Mouse (Mus musculus): ENCODE data around the gene Mff. TPM values are rescaled to one million over a fixed set of nuclear protein-coding genes. Genes with fewer than 3 reads are reported as not detected.

Mff gene
- polyA plus RNA-seq, 1 experiment from 2014 or later, result 416 TPM

DNA sequence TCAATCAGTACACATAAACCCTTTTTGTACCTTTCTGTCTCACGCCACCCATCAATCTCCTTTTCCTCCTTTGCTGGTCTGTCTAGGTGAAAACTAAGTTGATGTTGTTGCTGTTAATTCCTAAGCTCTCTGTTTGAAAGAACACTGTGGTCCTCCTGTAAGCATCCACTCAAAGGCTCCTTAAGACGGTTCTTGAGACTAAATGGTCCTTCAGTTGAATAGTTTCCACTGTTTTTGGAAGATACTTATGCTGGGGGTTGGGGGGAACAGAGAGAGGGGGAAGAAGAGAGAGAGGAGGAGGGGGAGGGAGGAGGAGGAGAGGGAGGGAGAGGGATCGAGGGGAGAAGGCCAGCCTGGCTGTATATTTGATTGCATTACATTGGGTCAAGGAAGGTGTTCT lies 58.9 kb downstream of the Mff start:
- H3K4me2 ChIP-seq (ENCODE audit: low read length), result no peak overlapping the region
- no peak overlapping the region for H3K4me3 ChIP-seq (ENCODE audit: low read depth, low read length)
- no peak overlapping the region for H3K9ac ChIP-seq (ENCODE audit: low read depth, low read length)
- H3K9me3 ChIP-seq (replicated peaks; ENCODE audit: control insufficient read depth, low read length, poor library complexity, severe bottlenecking), result no peaks in the 10 kb centered on the region
- ATAC-seq, result no peak
- H3K36me3 ChIP-seq (ENCODE audit: control insufficient read depth, insufficient read depth, low read length), result no peaks in the 10 kb centered on the region
- WGBS, result 72% methylated on average over 3 of the region's 3 CpGs
- H3K4me1 ChIP-seq (ENCODE audit: control insufficient read depth, insufficient read depth, low read length), result no peaks in the 10 kb centered on the region
- H3K27ac ChIP-seq (ENCODE audit: low read length), result no peak overlapping the region
- H3K27me3 ChIP-seq (ENCODE audit: control insufficient read depth, insufficient read depth, low read depth, low read length), result no peaks in the 10 kb centered on the region

DNA sequence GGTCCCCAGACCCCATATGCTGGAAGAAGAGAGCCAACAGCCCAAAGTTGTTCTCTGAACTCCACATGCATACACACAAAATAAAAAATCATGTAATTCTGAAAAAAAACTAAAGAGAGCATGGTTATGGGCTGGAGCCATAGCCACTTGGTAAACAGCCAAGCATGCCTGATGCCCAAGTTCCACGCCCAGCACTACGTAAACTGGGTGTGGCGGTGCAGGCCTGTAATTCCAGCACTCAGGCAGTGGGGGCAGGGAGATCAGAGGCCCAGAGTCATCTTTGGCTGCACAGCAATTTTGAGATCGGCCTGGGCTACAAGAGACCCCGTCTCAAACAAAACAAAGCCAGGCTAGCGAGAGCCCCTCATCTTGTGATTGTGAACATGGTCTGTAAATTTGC lies 60.9 kb downstream of the Mff start:
- no peak for ATAC-seq
- no peaks in the 10 kb centered on the region for H3K36me3 ChIP-seq (ENCODE audit: control insufficient read depth, insufficient read depth, low read length)
- 72% methylated on average over 6 of the region's 6 CpGs for WGBS
- H3K4me2 ChIP-seq (ENCODE audit: low read length), result no peak overlapping the region
- no peaks in the 10 kb centered on the region for H3K27me3 ChIP-seq (ENCODE audit: control insufficient read depth, insufficient read depth, low read depth, low read length)
- H3K27ac ChIP-seq (ENCODE audit: low read length), result no peak overlapping the region
- no peaks in the 10 kb centered on the region for H3K4me1 ChIP-seq (ENCODE audit: control insufficient read depth, insufficient read depth, low read length)
- H3K9ac ChIP-seq (ENCODE audit: low read depth, low read length), result no peak overlapping the region
- H3K9me3 ChIP-seq (replicated peaks; ENCODE audit: control insufficient read depth, low read length, poor library complexity, severe bottlenecking), result no peaks in the 10 kb centered on the region
- H3K4me3 ChIP-seq (ENCODE audit: low read depth, low read length), result no peak overlapping the region

DNA sequence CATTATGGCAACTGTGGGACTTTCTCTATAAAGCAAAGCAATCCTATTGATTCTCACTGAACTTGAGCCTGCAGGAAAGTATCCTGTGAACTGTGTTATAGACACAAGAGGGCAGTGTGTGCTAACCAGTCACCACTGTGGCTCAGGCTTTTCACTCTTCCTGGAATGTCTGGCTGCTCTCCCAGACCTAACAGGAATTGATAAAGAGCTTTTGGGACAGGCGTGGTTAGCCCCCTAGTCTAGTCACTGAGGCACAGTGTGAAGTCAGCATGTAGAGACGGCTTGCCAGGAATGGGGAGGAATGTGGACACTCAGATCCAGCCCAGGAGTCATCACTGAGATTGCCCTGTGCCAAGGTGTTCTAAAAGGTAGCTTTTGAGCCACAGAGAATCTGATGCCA lies 62.7 kb downstream of the Mff start:
- no peaks in the 10 kb centered on the region for H3K9me3 ChIP-seq (replicated peaks; ENCODE audit: control insufficient read depth, low read length, poor library complexity, severe bottlenecking)
- no peak overlapping the region for H3K4me2 ChIP-seq (ENCODE audit: low read length)
- H3K27ac ChIP-seq (ENCODE audit: low read length), result no peak overlapping the region
- no peaks in the 10 kb centered on the region for H3K36me3 ChIP-seq (ENCODE audit: control insufficient read depth, insufficient read depth, low read length)
- H3K9ac ChIP-seq (ENCODE audit: low read depth, low read length), result no peak overlapping the region
- no peaks in the 10 kb centered on the region for H3K4me1 ChIP-seq (ENCODE audit: control insufficient read depth, insufficient read depth, low read length)
- ATAC-seq, result peak; percentile 87
- WGBS, result 7% methylated on average over 2 of the region's 2 CpGs
- no peaks in the 10 kb centered on the region for H3K27me3 ChIP-seq (ENCODE audit: control insufficient read depth, insufficient read depth, low read depth, low read length)
- no peak overlapping the region for H3K4me3 ChIP-seq (ENCODE audit: low read depth, low read length)

DNA sequence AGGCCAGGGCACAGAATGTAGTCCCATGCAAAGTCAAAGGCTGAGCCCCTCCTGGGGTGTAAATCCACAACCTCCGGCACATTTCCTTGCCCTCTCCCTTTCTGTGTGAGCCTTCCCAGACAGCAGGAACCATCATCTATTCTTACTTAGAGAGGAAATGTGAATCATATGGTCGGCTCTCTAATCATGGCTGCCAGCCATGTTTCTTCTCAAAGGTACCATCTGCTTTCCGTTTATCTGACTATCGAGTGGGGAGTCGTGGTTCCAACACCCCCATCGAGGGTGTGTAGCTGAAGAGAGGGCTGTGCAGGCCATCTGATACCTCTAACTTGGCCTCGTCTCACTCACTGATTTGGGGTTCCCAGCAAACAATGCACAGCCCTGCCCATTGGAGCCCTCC lies 63.4 kb downstream of the Mff start:
- no peak overlapping the region for H3K27ac ChIP-seq (ENCODE audit: low read length)
- H3K4me1 ChIP-seq (ENCODE audit: control insufficient read depth, insufficient read depth, low read length), result no peaks in the 10 kb centered on the region

DNA sequence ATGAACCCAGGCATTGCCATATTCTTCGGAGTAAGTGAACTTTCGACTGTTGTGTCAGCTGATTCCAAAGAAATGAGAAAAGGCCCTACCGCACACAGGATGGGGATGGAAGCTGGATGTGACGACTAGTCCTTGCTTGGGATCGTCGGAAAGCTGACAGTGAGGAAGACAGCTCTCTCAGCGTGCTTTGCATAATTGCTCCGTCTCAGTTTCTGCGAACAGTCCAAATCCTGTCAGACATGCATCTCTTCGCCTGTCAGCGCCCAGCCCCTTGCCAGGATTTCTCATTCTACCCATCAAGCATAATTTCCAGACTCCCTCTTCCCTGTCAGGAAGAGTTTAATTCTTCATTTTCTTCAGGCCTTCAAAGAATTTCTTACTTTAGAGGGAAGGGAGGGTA lies 66.4 kb downstream of the Mff start:
- 45% methylated on average over 11 of the region's 11 CpGs for WGBS
- ATAC-seq, result peak; percentile 81

More for the DNA sequence above, 63.4 kb downstream of the Mff start:
- Histone ChIP-seq H3K4me2 (ENCODE audit: low read length) (no peak overlapping the region), H3K9ac (ENCODE audit: low read depth, low read length) (no peak overlapping the region), H3K27me3 (ENCODE audit: control insufficient read depth, insufficient read depth, low read depth, low read length) (no peaks in the 10 kb centered on the region), H3K4me3 (ENCODE audit: low read depth, low read length) (no peak overlapping the region), H3K9me3 (replicated peaks; ENCODE audit: control insufficient read depth, low read length, poor library complexity, severe bottlenecking) (no peaks in the 10 kb centered on the region), H3K36me3 (ENCODE audit: control insufficient read depth, insufficient read depth, low read length) (no peaks in the 10 kb centered on the region)
- no peak for ATAC-seq
- 77% methylated on average over 7 of the region's 7 CpGs for WGBS

DNA sequence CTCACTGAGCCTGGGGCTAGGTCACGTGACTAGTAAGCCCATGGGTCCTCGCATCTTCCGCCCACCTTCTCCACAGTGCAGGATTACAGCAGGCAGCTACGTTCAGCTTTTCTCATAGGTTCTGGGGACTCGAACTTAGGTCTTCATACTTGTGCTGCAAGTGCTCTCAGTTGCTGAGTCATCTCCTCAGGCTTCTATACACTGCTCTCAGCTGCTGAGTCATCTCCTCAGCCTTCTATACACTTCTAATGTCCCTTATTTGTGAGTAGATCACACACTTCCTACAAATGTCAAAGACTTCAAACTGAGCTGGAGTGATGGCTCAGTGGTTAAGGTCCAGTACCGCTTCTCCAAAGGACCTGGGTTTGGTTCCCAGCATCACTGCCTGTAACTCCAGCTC lies 67.5 kb downstream of the Mff start:
- ATAC-seq, result no peak
- H3K27me3 ChIP-seq (ENCODE audit: control insufficient read depth, insufficient read depth, low read depth, low read length), result no peaks in the 10 kb centered on the region
- no peak overlapping the region for H3K27ac ChIP-seq (ENCODE audit: low read length)
- H3K4me3 ChIP-seq (ENCODE audit: low read depth, low read length), result no peak overlapping the region
- no peaks in the 10 kb centered on the region for H3K4me1 ChIP-seq (ENCODE audit: control insufficient read depth, insufficient read depth, low read length)
- no peak overlapping the region for H3K4me2 ChIP-seq (ENCODE audit: low read length)
- H3K9me3 ChIP-seq (replicated peaks; ENCODE audit: control insufficient read depth, low read length, poor library complexity, severe bottlenecking), result no peaks in the 10 kb centered on the region
- no peak overlapping the region for H3K9ac ChIP-seq (ENCODE audit: low read depth, low read length)
- 88% methylated on average over 6 of the region's 6 CpGs for WGBS
- no peaks in the 10 kb centered on the region for H3K36me3 ChIP-seq (ENCODE audit: control insufficient read depth, insufficient read depth, low read length)

More for the DNA sequence above, 66.4 kb downstream of the Mff start:
- Histone ChIP-seq H3K9me3 (replicated peaks; ENCODE audit: control insufficient read depth, low read length, poor library complexity, severe bottlenecking) (no peaks in the 10 kb centered on the region), H3K27ac (ENCODE audit: low read length) (no peak overlapping the region), H3K4me1 (ENCODE audit: control insufficient read depth, insufficient read depth, low read length) (no peaks in the 10 kb centered on the region), H3K27me3 (ENCODE audit: control insufficient read depth, insufficient read depth, low read depth, low read length) (no peaks in the 10 kb centered on the region), H3K4me2 (ENCODE audit: low read length) (no peak overlapping the region), H3K36me3 (ENCODE audit: control insufficient read depth, insufficient read depth, low read length) (no peaks in the 10 kb centered on the region), H3K9ac (ENCODE audit: low read depth, low read length) (no peak overlapping the region), H3K4me3 (ENCODE audit: low read depth, low read length) (no peak overlapping the region)

DNA sequence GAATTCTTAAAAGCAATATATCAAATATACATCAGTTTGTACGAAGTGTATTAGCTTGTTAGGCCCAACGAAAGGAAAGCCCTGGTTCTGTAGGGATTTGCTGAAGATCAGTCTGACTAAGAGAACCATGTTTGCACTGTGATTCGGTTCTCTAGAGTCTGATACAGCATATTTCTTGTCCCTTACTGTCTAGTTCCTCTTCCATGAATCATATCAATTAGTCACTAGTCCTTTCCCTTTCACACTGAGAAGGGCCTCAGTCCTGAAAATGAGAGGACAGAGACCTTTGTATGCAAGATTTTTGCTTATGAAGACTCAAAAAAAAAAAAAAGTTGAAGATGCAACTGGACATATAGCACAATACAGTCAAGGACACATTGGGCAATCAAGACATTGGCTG lies 68.4 kb downstream of the Mff start:
- H3K4me3 ChIP-seq (ENCODE audit: low read depth, low read length), result no peak overlapping the region
- no peaks in the 10 kb centered on the region for H3K9me3 ChIP-seq (replicated peaks; ENCODE audit: control insufficient read depth, low read length, poor library complexity, severe bottlenecking)
- no peaks in the 10 kb centered on the region for H3K4me1 ChIP-seq (ENCODE audit: control insufficient read depth, insufficient read depth, low read length)
- H3K9ac ChIP-seq (ENCODE audit: low read depth, low read length), result no peak overlapping the region
- no peak for ATAC-seq
- H3K36me3 ChIP-seq (ENCODE audit: control insufficient read depth, insufficient read depth, low read length), result no peaks in the 10 kb centered on the region
- no peaks in the 10 kb centered on the region for H3K27me3 ChIP-seq (ENCODE audit: control insufficient read depth, insufficient read depth, low read depth, low read length)
- no peak overlapping the region for H3K27ac ChIP-seq (ENCODE audit: low read length)
- 92% methylated on average over 3 of the region's 3 CpGs for WGBS
- H3K4me2 ChIP-seq (ENCODE audit: low read length), result no peak overlapping the region

DNA sequence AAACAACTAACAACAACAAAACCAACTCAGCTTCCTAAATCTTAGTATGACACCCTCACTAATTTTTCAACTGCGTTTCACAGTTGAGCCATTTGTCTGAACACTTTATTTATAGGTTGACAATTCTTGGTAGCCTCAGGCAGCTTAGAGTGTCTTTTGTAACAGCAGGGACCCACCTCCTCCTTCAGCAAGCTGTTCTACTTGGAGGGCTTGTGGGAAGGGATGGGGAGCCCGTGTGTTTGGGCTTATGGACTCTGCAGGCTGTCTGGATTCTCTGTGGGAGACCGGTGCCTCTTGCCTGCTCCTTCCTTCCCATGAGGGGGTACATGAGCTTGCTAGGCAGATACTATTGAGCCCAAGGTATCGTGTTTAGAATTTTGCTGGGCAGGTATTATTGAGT lies 69.3 kb downstream of the Mff start:
- Histone ChIP-seq H3K36me3 (ENCODE audit: control insufficient read depth, insufficient read depth, low read length) (no peaks in the 10 kb centered on the region), H3K4me1 (ENCODE audit: control insufficient read depth, insufficient read depth, low read length) (no peaks in the 10 kb centered on the region), H3K27me3 (ENCODE audit: control insufficient read depth, insufficient read depth, low read depth, low read length) (no peaks in the 10 kb centered on the region), H3K4me2 (ENCODE audit: low read length) (no peak overlapping the region), H3K9ac (ENCODE audit: low read depth, low read length) (no peak overlapping the region), H3K9me3 (replicated peaks; ENCODE audit: control insufficient read depth, low read length, poor library complexity, severe bottlenecking) (no peaks in the 10 kb centered on the region), H3K4me3 (ENCODE audit: low read depth, low read length) (no peak overlapping the region), H3K27ac (ENCODE audit: low read length) (no peak overlapping the region)
- WGBS, result 52% methylated on average over 4 of the region's 4 CpGs
- no peak for ATAC-seq

DNA sequence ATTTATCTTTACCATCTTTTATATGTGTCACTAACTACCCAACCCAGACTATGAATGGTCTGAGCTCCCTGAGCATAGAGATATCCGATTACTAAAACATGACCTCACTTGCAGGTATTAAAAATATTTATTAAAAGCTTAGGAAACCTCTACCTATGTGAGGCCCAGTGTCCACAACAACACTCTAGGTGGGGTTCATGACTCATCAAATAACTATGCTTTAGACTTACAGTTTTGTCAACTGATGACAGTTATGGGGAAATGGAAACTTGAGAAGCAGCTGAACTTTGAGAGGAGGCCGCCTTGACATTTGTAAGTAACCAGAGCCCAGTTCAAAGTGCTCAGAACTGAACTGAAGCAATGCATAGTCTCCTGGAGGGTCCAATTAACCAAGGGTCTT lies 70.5 kb downstream of the Mff start:
- Histone ChIP-seq H3K9me3 (replicated peaks; ENCODE audit: control insufficient read depth, low read length, poor library complexity, severe bottlenecking) (no peaks in the 10 kb centered on the region), H3K4me1 (ENCODE audit: control insufficient read depth, insufficient read depth, low read length) (no peaks in the 10 kb centered on the region), H3K4me3 (ENCODE audit: low read depth, low read length) (no peak overlapping the region), H3K27me3 (ENCODE audit: control insufficient read depth, insufficient read depth, low read depth, low read length) (no peaks in the 10 kb centered on the region), H3K9ac (ENCODE audit: low read depth, low read length) (no peak overlapping the region), H3K27ac (ENCODE audit: low read length) (no peak overlapping the region), H3K36me3 (ENCODE audit: control insufficient read depth, insufficient read depth, low read length) (no peaks in the 10 kb centered on the region), H3K4me2 (ENCODE audit: low read length) (no peak overlapping the region)
- no peak for ATAC-seq
- WGBS, result 86% methylated on average over 2 of the region's 2 CpGs
